28 mouse cellular contexts compared by ENCODE assay signal in genomic region chr10:83056866-83057265, GRCm38 (mm10).
DNase-seq lines count a peak whose midpoint lies in the region; ATAC-seq lines count a peak whose summit lies in the region.
"Had no signal": no experiment of that assay in that cellular context is flagged by ENCODE, and none has a peak within 500 bp of the region (broad histone marks: within the 10 kb centered on the region; RNA-seq: fewer than 3 reads in every experiment).

No protein-coding gene starts in this region.

- peak; percentile 31 for DNase-seq in kidney, adult 11 months
- DNase-seq in kidney, postnatal 14 days, result no peak
- DNase-seq in kidney, postnatal 36 days, result peak; percentile 50 to 65
- peak; percentile 47 for DNase-seq in gastrocnemius, postnatal 14 days
- no peak for DNase-seq in c-Kit-positive CD71-positive TER-119-positive erythroid progenitor cells, embryonic 14.5 days (ENCODE audit: low spot score)
- DNase-seq in heart, postnatal 10 days, result no peak
- DNase-seq: adrenal gland, postnatal 14 days; cerebellum, adult 11-12 months; cerebellum, adult 9-11 months; heart, adult 11 months; heart, postnatal 36 days; layer of hippocampus, adult 9-11 months; liver, embryonic 13.5 days; lung, adult 2 months; lung, postnatal 10 days had no signal

- no peak for ATAC-seq in kidney, embryonic 16.5 days (ENCODE audit: low FRiP score, low TSS enrichment)
- ATAC-seq: CD4-positive, CD25-positive, alpha-beta regulatory T cell, adult 4 months; forebrain, embryonic 16.5 days; intestine, embryonic 16.5 days; midbrain, embryonic 13.5 days had no signal

- H3K9me3 ChIP-seq in kidney, embryonic 16.5 days (ENCODE audit: low read length), result no peaks in the 10 kb centered on the region
- H3K9me3 ChIP-seq: forebrain, embryonic 10.5 days; heart, embryonic 10.5 days; heart, embryonic 15.5 days; hindbrain, embryonic 13.5 days; limb, embryonic 10.5 days; limb, embryonic 15.5 days; liver, embryonic 13.5 days; midbrain, embryonic 13.5 days; neural tube, embryonic 13.5 days had no signal

- no peaks in the 10 kb centered on the region for H3K36me3 ChIP-seq in kidney, embryonic 16.5 days (ENCODE audit: insufficient read depth, low read length)
- H3K36me3 ChIP-seq: heart, embryonic 15.5 days; hindbrain, embryonic 13.5 days; limb, embryonic 10.5 days; limb, embryonic 15.5 days; liver, embryonic 13.5 days; midbrain, embryonic 13.5 days; neural tube, embryonic 13.5 days had no signal

- intact Hi-C loops in gastrocnemius, postnatal 14 days (cut with DNase I; ENCODE audit: low total_unique reads), result no loop called here
- intact Hi-C loops in heart, postnatal 10 days (cut with DNase I), result no loop called here

- no peak overlapping the region for H3K9ac ChIP-seq in kidney, embryonic 16.5 days (replicated peaks; ENCODE audit: low read length)
- H3K9ac ChIP-seq: heart, embryonic 15.5 days; hindbrain, embryonic 13.5 days; limb, embryonic 15.5 days; liver, embryonic 13.5 days; midbrain, embryonic 13.5 days; neural tube, embryonic 13.5 days had no signal

- no peak overlapping the region for H3K4me2 ChIP-seq in kidney, embryonic 16.5 days (replicated peaks; ENCODE audit: low read depth, low read length)
- H3K4me2 ChIP-seq: heart, embryonic 15.5 days; hindbrain, embryonic 13.5 days; limb, embryonic 15.5 days; liver, embryonic 13.5 days; midbrain, embryonic 13.5 days; neural tube, embryonic 13.5 days had no signal

- no peak overlapping the region for H3K27ac ChIP-seq in kidney, embryonic 16.5 days (ENCODE audit: low read length)
- H3K27ac ChIP-seq: forebrain, embryonic 10.5 days; heart, embryonic 10.5 days; heart, embryonic 15.5 days; hindbrain, embryonic 13.5 days; limb, embryonic 10.5 days; liver, embryonic 13.5 days; macrophage; midbrain, embryonic 13.5 days; neural tube, embryonic 13.5 days had no signal

- WGBS in kidney, embryonic 16.5 days, result 70% methylated on average over 4 of the region's 4 CpGs

- H3K27me3 ChIP-seq in kidney, embryonic 16.5 days (ENCODE audit: insufficient read depth, low read length), result no peaks in the 10 kb centered on the region
- H3K27me3 ChIP-seq: heart, embryonic 15.5 days; hindbrain, embryonic 13.5 days; limb, embryonic 15.5 days; liver, embryonic 13.5 days; midbrain, embryonic 13.5 days; neural tube, embryonic 13.5 days had no signal

- peaks cover 13% of the 10 kb centered on the region for H3K4me1 ChIP-seq in kidney, embryonic 16.5 days (ENCODE audit: insufficient read depth, low read length)

- H3K4me3 ChIP-seq in kidney, embryonic 16.5 days (ENCODE audit: low read length), result no peak overlapping the region
- H3K4me3 ChIP-seq: forebrain, embryonic 10.5 days; heart, embryonic 10.5 days; heart, embryonic 15.5 days; hindbrain, embryonic 13.5 days; limb, embryonic 10.5 days; limb, embryonic 15.5 days; liver, embryonic 13.5 days; midbrain, embryonic 13.5 days; neural tube, embryonic 13.5 days had no signal

Comparison
In these comparisons a context has a peak if more than half of its experiments do, and no peak if none do; other contexts are left out.
1. DNase-seq: peak in kidney, adult 11 months (single experiment), kidney, postnatal 36 days (2 of 2) and gastrocnemius, postnatal 14 days (single experiment); none in kidney, postnatal 14 days (single experiment), c-Kit-positive CD71-positive TER-119-positive erythroid progenitor cells, embryonic 14.5 days (single experiment) and heart, postnatal 10 days (0 of 2).